Mouse (Mus musculus) urinary bladder, postnatal 10 days (tissue): ENCODE results near the gene Chl1.

Source experiments
- DNase-seq: peaks from one replicate; pipeline ENCODE4 v3.0.0; 2022; ENCODE audit warnings: low spot score

Chl1 gene

DNA sequence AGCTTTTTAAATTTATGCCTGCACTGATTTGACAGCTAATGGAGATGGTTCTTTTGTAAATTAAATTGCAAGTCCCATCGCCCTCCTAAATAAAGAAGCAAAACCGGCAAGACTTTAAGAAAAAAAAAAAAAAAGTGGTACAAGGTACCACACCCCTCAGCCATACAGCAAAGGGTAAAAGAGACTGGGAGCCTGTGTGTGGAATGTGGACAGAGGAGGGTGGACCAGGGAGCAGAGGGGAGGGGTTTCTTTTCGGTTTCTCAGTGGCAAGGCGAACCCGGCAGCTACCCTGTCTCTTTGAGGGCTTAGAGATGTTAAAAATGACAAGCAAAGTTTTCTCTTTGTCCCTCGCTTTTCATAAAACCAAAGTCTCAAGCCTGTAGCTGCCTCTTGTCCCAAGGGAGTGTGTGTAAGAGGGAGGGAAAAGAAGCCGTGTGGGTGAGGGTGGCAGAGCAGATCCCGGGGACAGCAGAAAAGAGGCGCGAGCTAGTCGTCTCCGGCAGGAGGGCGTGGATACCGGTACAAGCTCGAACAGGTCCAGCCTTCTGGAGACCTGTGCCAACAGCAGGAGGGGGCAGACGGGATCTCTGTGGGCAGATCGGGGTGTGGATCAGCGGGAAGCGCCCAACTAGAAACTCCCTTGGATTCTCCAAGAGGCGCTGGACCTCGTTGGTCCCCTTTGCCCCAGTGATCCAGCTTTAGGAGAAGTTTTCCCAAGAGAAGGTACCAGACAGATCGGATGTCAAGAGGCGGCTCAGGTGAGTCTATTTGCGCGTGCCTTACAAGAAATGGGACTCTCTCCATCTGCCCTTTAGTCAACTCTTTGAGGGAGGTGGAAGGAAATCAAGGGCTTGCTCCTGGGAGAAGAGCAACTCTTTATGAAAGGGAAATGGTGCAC lies at the start of gene Chl1:
Gene Chl1 (plus strand): TSS at position 195 of the 898 bp plus-strand sequence.
- DNase-seq: no peak

DNA sequence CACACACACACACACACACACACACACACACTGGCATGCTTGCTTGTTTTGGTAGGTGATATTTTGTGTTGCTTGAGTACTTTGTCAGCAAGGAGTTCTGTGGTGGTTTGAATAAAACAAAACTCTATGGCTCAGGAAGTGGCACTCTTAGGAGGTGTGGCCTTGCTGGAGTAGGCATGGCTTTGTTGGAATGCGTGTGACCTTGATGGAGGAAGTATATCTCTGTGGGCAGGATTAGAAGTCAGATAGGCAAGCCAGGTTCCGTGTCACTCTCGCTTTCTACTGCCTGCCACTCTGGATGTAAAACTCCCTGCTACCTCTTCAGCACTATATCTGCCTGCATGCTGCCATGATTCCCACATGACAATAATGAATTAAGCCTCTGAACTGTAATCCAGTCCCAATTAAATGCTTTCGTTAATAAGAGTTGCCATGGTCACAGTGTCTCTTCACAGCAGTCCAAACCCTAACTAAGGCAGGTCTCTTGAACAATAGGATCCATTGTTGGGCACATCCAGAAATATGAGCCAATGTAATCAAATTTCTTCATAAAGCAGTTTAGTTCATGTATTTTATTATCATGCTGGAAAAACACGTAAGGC lies 44.8 kb upstream of the Chl1 start:
- no peak for DNase-seq

DNA sequence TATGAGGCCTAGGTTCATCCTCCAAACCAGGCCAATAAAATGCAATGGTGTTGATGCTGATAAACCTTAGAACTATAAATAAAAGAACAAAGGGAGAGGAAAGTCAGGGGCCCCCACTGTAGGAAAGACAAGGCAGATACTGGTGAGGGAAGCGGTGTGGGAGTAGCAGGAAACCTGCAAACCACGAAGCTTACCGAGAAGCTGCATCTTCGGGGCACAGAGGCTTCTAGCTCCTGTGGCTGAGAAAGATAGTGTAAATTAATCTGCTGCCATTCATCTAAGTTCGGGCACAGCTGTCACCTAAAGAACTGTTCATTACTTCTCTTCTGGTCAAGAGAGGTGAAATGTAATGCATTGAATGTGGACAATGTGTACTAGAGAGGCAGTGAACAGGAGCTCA lies 37.1 kb upstream of the Chl1 start:
- DNase-seq: no peak

DNA sequence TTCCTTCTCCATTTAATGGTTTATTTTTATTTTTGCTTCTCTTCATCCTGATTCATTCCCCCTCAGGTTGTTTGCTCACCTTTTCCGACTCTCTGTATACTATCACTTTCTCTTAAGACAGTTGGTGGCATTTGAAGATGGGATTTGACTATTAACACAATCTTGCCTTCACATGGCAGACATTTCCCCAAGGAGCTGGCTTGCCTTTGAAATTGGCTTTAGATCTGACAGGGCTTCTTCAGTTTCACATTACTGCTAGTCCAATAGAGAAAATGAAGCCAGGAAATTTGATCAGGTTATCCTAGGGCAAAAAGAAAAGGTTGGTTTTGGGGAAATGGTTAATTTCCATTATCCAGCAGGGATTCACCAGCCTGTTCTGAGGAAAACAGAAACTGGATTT lies 23.2 kb upstream of the Chl1 start:
- DNase-seq: no peak

DNA sequence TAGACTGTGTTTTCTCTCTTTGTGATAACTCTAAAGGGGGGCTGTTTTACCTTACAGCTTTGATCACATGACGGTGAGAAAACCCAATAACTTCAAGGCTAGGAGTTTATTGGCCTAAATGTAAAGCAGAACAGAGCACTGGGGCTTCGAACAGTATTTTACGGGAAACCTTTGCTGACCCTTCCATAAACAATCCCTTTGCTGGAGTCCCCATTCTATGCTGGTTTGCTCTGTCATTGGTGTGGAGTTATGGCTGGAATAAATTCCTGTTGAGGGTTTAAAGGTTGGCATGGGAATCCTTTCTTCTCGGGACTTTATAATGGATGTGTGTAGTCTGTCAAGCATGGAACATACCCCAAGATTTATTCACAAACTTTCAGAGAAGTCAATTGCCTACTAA lies 12.0 kb upstream of the Chl1 start:
- DNase-seq: no peak

DNA sequence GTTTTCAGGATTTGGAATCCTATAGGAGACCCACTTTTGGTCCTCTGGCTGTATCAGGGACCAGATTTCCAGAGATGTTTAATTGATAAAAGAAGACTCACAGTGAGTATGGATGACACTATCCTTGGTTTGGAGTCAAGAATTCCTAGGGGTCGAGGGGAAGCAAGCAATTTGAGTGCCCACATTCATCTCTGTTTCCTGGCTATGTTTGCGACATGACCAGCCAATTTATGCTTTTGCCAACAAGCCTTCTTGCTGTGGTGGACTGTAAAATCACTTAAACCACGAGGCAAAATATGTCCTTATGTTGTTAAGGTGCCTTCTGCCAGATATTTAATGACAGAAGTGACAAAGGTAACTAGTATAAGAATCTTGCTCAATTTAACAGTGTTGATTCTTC lies 6.3 kb upstream of the Chl1 start:
- DNase-seq: no peak

DNA sequence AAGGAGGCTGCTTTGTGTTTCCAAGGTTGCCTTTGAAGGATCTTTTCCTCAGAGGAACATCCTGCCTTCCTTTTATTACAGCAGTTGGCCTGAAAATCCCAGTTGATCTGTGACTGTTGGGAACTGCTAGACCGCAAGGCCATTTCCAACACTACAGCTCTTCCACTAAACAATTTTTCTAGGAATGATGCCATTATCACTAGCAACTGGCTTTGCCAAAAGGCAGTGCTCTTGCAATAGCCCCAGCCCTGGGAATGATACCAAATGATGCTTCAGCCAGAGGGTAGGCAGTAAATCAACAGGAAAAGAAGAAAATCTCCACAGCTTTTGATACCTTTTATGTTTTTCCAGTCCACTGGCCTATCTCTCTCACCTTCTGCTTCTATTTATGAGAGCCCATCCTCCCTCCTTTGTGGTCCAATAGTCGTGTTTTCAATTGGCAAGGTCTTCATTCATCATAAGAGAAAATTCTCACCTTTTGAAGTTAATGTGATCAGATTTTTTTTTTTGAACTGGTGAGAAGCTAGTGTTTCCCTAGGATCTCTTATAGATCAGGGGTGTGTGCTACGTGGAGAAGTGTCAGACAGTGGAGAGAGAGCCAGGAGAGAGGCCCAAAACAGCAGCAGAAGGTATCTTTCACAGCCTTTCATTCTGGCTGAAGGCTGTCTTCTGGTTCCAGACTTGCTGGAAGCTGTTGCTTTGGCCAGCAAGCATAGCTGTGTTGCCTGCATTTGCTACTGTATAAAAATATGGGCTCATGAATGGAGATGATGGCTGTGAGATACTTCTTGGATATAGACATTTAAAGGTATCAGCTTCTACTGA lies 2.4 kb upstream of the Chl1 start:
- DNase-seq: no peak

DNA sequence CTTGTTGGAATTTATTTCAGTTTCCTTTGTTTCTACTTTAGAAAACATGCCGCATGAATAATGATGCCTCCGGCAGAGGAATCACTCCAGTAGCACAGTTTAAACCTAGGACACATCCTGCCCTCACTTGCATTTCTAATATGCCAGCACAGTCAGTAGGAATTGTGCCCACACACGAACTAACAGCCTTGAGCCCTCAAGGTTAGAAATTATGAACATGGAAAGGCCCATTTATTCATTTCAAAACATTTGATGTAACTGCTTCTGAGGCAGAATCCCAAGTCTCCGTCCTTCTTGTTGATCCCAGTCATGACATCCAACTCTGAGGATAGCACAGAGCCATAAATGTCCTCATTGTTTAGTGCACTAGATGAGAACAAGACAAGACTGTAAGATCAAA lies 790 bp upstream of the Chl1 start:
- no peak for DNase-seq

DNA sequence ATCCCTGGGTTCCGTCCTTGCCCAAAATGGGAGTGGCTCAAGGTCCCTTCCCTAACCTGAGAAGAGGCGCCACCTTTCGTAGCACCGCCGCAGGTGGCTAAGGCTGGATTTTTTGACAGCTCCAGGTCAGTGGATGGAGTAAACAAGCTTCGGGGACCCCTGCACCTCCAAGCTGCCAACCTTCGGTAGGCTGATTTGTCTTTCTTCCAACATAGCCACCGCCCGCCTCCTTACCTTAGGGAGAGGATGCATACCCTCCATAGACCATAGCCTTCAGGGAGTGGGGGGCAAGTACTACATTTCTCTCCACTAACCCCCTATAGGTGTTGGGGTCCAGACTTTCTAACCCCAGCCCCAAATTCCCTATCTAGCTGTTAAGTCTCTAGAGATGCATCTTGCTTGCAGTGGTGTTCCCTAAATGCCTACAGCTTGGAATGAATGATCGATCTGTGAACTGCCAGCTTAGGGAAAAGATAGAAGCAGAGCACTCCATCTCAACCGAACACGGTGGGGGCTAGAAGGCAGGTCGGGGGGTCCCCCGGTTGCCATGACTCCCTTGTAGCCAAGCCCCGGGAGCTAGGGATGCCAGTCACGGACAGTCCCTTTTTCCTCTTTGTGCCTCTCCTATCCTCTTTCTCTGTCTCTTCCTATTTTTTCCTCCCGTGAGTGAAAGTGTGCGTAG lies 1.0 kb downstream of the Chl1 start:
- DNase-seq: no peak

DNA sequence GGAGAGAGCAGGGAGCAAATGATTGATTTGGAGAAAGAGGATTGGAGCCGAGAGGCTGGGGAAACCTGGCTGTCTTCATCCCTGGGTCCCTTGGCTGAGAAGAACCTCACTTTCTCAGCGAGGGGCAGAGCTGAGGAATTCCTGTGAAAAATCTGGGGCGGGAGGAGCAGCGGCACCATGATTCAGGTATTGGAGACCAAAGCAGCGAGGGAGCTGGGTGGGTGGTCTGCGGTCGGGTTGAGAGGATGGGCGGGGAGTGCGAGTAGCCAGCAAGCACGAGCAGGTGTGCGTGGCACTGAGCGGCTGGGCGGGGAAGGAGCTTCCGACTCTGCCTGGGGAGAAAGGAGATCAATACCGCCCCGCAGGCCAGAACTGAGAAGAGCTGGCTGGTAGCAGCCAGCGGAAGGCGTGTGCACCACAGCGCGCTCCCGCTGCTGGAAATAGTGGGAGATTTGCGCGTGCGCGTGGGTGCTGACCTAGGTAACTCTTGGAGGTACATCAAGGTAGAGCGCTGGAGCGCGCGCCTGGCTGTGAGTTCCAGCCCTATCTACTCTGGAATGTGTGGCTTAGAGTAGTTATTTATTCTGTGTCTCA lies 1.7 kb downstream of the Chl1 start:
- no peak for DNase-seq

DNA sequence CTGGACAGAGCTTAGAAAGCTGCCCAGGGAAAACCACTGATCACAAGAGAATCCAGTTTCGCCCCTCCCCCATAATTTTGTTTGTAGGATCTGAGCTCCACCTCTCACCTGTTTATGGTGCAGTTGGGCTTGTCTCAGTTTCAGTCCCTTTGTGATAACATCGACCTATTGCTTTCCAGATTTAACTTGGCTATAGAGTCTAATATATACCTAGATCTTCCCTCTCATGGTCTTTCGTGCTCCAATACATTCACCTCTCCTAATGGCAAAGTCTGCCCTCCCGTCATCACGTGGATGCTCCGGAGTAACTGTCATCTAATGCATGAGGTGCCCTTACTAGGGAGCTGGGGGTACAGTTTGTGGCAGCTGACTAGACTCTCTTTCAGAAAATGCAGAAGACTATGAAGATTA lies 2.5 kb downstream of the Chl1 start:
- DNase-seq: no peak

DNA sequence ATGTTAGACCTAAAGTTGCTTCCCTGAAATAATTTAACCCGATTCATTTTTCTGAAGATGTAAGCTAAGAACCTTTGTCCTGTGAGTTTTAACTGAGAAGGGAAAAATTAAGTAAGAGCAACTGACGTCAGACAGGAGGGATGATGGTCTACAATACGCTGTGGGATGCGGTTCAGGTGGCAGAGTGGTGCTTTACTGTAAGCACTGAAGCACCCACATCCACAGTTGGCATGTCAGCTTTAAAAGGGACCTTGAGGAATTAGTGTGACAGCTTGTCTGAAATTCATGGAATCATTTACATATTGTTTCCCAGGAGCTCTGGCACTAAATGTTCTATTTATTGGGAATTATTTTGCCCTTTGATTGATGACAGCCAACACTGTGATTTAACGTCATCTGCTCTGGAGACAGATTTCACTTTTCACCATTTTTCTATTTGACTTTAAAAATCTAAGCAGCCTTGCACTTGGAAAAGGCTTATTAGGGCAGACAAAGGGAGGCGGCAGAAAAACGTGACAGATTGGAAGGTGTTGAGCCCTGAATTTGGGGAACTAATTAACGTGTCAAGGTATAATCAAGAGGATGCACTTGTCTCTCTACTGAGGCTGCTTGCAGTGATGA lies 3.3 kb downstream of the Chl1 start:
- no peak for DNase-seq

DNA sequence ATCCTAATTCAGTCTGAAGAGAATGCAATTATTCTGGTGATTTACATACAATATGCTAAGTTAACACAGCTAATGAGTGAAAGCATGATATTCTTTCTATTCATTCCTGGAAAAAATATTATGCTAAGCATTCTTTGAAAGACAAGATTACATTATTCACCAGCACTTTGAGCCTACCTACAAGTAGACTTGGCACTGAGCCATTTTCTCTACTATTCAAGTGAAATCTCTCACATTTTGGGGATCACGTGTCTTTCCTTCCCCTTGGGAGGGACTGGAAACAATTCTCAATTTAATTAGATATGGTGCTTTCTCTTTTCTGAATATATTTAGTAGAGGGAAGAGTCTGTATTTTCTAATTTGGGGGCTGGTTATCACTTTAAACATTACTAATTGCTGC lies 4.0 kb downstream of the Chl1 start:
- no peak for DNase-seq

DNA sequence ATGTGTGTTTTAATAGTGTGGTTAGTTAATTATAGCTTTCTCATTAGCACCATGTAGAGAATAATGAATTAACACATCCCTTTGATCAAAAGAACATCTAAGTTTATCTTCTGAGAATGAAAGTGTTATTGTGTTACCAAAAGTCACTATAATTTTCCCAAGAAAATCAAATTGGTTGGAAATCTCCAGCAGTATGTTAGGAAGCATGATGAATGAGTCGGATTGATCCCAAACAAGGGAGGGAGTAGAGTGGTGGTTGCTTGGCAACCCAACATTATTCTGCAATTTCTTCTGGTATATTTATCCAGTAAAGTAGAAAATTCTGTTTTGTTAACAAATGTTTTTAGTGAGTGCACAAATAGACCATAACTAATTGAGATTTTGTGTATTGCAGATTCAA lies 4.4 kb downstream of the Chl1 start:
- DNase-seq: no peak

DNA sequence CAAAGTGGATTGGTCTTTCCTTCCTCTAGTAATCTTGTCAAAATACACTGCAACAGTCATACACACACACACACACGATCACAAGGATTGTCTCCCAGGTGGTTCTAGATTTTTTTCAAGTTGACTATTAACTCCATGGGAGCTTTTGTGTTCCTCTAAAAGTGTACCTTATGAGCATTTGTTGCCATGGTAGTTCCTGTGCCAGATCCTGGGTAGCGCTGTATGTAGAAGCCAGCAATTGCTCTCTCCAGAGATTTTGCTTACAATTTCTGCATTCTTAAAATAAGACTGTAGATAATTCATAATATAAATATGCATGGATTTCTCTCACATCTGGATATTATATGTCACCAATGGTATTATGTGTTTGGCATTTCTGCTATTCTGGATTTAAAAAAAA lies 9.2 kb downstream of the Chl1 start:
- DNase-seq: no peak

DNA sequence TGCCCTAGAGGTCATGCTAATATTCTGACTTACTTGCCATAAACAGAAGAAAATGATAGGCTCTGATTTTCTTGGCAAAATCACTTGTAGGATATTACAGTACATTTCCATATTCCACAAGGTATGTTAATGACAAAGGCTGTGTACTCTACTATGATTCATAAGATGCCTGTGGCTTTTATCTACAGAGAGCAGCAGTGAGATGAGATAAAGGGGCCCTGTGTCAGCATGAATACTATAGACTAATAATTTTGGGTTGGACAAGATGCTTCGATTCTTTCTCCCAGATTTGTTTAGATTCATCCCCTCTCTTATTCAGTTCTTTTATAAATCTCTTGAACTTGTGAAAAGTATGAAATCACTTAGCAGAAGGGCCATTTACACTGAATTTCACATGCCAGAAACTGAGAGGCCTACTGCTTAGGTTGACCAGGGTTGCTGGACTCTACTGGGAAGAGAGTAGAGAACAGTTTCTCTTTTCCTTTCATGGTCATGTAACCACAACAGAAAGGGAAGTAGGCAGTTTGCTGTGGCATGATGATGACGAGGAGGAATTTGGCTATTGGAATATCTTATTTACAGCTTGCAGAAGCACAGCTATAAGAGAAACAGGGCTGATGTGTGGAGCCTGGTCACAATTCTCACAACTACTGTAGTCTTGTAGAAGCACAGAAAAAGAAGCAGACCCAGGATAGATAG lies 15.1 kb downstream of the Chl1 start:
- DNase-seq: no peak

DNA sequence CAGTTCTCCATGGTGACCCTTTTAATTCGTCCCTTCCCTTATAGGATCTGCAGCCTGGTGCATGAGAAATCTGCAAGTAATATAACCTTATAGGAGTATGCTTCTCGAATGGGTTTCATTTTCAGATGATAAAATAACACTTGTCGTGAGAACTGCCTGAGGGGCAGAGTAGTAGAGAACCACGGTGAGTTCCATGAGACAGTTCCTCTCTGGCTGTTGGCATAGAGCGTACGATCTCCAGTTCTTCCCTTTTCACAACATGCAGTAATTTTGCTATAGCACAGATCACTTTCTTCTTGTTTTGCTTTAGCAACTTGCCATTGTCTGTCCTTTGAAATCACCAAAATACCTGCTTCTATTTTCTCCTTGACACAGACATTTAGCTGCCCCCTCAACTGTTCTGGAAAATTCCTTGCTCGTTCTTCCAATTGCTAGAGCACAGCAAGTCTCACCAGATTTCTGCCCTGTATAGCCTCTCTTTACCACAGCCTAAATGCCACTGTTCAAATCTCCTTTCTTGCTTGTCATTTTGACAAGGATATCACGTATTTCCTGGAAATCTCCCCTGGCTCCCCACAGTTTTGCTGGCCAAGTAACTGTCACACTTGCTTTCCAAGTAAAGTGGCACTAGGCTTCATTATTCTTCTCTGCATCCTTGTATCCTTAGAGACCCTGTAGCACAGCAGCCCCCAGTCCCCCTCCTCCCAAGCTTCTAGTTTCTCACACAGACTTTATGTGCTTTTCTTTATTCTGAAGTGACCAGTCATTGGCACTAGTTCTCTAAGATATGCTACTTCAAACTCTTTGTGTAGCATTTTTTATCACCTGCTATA lies 16.8 kb downstream of the Chl1 start:
- no peak for DNase-seq

DNA sequence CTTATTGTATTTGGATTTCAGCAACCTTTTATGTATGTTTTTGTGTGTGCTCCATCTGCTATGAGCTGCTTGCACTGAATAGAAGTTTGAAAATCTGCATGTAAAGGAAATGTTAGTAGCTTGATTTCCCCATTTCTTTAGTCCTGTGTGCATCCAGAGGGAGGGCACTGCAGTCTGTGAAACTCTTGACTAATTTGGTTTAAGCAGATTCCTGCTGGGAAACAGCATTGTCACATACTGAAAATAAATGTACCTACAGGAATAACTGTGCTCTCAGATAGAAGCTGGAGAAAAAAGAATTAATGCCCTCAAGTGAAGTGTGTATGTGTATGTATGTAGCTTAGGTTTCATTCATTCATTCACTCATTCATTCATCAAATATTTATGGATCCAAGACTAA lies 22.7 kb downstream of the Chl1 start:
- no peak for DNase-seq

DNA sequence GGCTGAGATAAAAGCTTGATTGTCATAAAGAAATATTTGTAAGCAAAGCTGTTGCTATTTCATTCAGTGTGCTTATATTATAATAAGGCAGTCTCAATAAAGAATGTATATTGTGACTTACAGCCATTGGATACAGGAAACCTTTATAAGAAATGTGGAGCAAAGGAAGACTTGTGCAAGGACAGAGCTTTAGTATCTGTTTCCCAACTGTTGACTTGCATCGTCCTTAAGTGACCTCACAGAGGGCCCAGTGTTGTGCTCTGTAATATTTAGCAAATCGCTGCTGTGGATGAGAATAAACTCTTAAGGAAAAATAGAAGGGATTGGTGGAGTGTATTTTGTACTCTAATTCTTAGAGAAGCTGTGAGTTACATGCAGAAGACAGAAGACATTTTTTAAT lies 23.6 kb downstream of the Chl1 start:
- no peak for DNase-seq

DNA sequence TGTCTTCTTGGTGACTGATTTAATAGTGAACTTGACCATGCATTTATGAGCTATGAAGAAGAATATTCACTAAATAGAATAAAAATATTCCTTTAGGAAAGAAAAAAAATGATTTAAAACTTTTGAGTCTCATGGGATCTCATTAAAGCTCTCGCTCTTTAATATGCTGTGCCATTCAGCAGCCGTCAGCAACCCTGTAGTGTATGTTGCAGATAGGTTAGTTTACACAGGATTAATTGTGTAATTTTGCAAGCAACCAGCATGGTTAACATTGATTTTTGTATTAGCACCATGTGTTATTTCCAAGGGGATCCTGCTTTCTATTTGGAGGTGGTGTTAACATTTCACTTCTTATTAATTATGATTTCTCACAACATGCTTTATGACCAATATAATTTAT lies 32.2 kb downstream of the Chl1 start:
- DNase-seq: no peak
